Mouse (Mus musculus) limb, embryonic 14.5 days (tissue): ENCODE results near the gene Zfp423. TPM values are rescaled to one million over a fixed set of nuclear protein-coding genes. Genes with fewer than 3 reads are reported as not detected.

Experiments used
- ATAC-seq: fragments of 200-750 bp; cut with Nextera tagmentation; 2 replicates; pipeline ENCODE4 v1.8.0; 2017; ENCODE audit warnings: low read depth, moderate number of reproducible peaks, moderate TSS enrichment; ENCODE audit not compliant: low FRiP score
- DNase-seq: peaks from one replicate; pipeline ENCODE4 v3.0.0-alpha.2; 2015; ENCODE audit warnings: low spot score
- H3K27ac ChIP-seq: fragments of 300-500 bp; sonication (generic); replicated peaks from 2 replicates; pipeline ENCODE4 v1.5.1; 2014; ENCODE audit warnings: low read depth, mild to moderate bottlenecking, low read length, moderate library complexity, mixed read lengths
- H3K27me3 ChIP-seq: fragments of 300-500 bp; sonication (generic); 2 replicates; pipeline ENCODE4 v1.6.1; 2014; ENCODE audit warnings: low read length, mixed read lengths; ENCODE audit not compliant: control insufficient read depth, insufficient read depth
- H3K36me3 ChIP-seq: fragments of 300-500 bp; sonication (generic); 2 replicates; pipeline ENCODE4 v1.6.1; 2014; ENCODE audit warnings: mild to moderate bottlenecking, low read length, moderate library complexity, mixed read lengths; ENCODE audit not compliant: control insufficient read depth, insufficient read depth
- H3K4me1 ChIP-seq: fragments of 300-500 bp; sonication (generic); 2 replicates; pipeline ENCODE4 v1.6.1; 2014; ENCODE audit warnings: antibody characterized with exemption, low read length, mixed read lengths; ENCODE audit not compliant: control insufficient read depth, insufficient read depth
- H3K4me2 ChIP-seq: fragments of 300-500 bp; sonication (generic); replicated peaks from 2 replicates; pipeline ENCODE4 v1.6.1; 2014; ENCODE audit warnings: low read depth, mild to moderate bottlenecking, low read length, moderate library complexity; ENCODE audit not compliant: severe bottlenecking
- H3K4me3 ChIP-seq: fragments of 300-500 bp; sonication (generic); replicated peaks from 2 replicates; pipeline ENCODE4 v1.5.1; 2014; ENCODE audit warnings: low read length
- H3K9ac ChIP-seq: fragments of 300-500 bp; sonication (generic); 2 replicates; pipeline ENCODE4 v1.6.1; 2014; ENCODE audit warnings: mild to moderate bottlenecking, low read depth, low read length, moderate library complexity; ENCODE audit not compliant: severe bottlenecking
- H3K9me3 ChIP-seq: fragments of 300-500 bp; sonication (generic); 2 replicates; pipeline ENCODE4 v1.6.1; 2016; ENCODE audit warnings: low read length; ENCODE audit not compliant: control insufficient read depth
- POLR2A ChIP-seq: fragments of 200-500 bp; IDR thresholded peaks from 2 replicates; pipeline ENCODE4 v1.8.0; 2012; ENCODE audit warnings: inconsistent platforms, mild to moderate bottlenecking, moderate library complexity, borderline replicate concordance; ENCODE audit not compliant: insufficient read depth, insufficient read length; ENCODE audit errors: extremely low read depth
- WGBS: fragments of 180-500 bp; shearing (Covaris S2); extraction: QIAGEN DNeasy Blood & Tissue Kit; methylation state at CpG from one replicate; pipeline ENCODE4 v1.1.7; 2014; 5-methylcytosine and 5-hydroxymethylcytosine counted together
- polyA plus RNA-seq, 2 experiments: library from polyadenylated mRNA; depleted of rRNA in 1 of 2; stranded (reverse) in 1 of 2; unstranded in 1 of 2; fragments of >200 nt; fragmentation: Nextera tagmentation in 1 of 2; extraction: Ambion mirVana in 1 of 2; gene quantifications; 2 replicates each; pipeline versions ENCODE4 v1.2.1 to v1.2.3; 2012 to 2014

The Zfp423 gene
- polyA plus RNA-seq (2012; rRNA removed) (46.4 and 59.9 TPM in 2 replicates), polyA plus RNA-seq (2014; fragmentation: Nextera tagmentation; extraction: Ambion mirVana) (24.4 and 33.2 TPM in 2 replicates)

- ATAC-seq (peak; percentile 41), DNase-seq (peak; percentile 60)
- H3K27ac ChIP-seq, result peak within 1 kb of the TSS; percentile 98
- H3K36me3 ChIP-seq, result no peaks in the 10 kb centered on the region
- WGBS, result under 1% methylated on average over 24 of the region's 48 CpGs
- TF ChIP-seq POLR2A, result peak; percentile 75; the same call in 1 of the 2 replicates
- peak within 1 kb of the TSS; percentile 95 for H3K4me2 ChIP-seq
- H3K4me3 ChIP-seq, result peak within 1 kb of the TSS; percentile 89
- no peaks in the 10 kb centered on the region for H3K9me3 ChIP-seq
- peak within 1 kb of the TSS; percentile 97 for H3K9ac ChIP-seq
- H3K4me1 ChIP-seq, result peaks cover 41% of the 10 kb centered on the region
- H3K27me3 ChIP-seq, result peaks cover 18% of the 10 kb centered on the region; the same call in 1 of the 2 replicates
Observed at GRCm38 (mm10) chr8:87959320-87959920, at the start of gene Zfp423. TSS of gene Zfp423 (minus strand) at chr8:87959595.

GRCm38 (mm10) chr8:88006811-88007210 is 47.4 kb upstream of the Zfp423 start:
- Histone ChIP-seq H3K4me1 (peaks cover 4% of the 10 kb centered on the region; the same call in 1 of the 2 replicates), H3K27ac (no peak overlapping the region), H3K36me3 (no peaks in the 10 kb centered on the region), H3K4me2 (no peak overlapping the region), H3K9me3 (no peaks in the 10 kb centered on the region), H3K9ac (no peak overlapping the region), H3K4me3 (no peak overlapping the region), H3K27me3 (no peaks in the 10 kb centered on the region)
- 75% methylated on average over 5 of the region's 5 CpGs for WGBS
- TF ChIP-seq POLR2A, result no peak
- ATAC-seq (no peak), DNase-seq (no peak)

- no peak overlapping the region for H3K4me3 ChIP-seq
Observed at GRCm38 (mm10) chr8:87984778-87985177, 25.4 kb upstream of the Zfp423 start.

GRCm38 (mm10) chr8:87984032-87984431 is 24.6 kb upstream of the Zfp423 start:
- Histone ChIP-seq H3K9ac (no peak overlapping the region), H3K36me3 (no peaks in the 10 kb centered on the region), H3K4me1 (no peaks in the 10 kb centered on the region), H3K4me3 (no peak overlapping the region), H3K27me3 (no peaks in the 10 kb centered on the region), H3K27ac (no peak overlapping the region), H3K4me2 (no peak overlapping the region), H3K9me3 (no peaks in the 10 kb centered on the region)
- 32% methylated on average over 8 of the region's 8 CpGs for WGBS
- DNase-seq (no peak), ATAC-seq (no peak)
- TF ChIP-seq POLR2A, result no peak

More at GRCm38 (mm10) chr8:87984778-87985177, 25.4 kb upstream of the Zfp423 start:
- Histone ChIP-seq H3K27me3 (no peaks in the 10 kb centered on the region), H3K4me2 (no peak overlapping the region), H3K36me3 (no peaks in the 10 kb centered on the region), H3K4me1 (no peaks in the 10 kb centered on the region), H3K9ac (no peak overlapping the region), H3K9me3 (no peaks in the 10 kb centered on the region), H3K27ac (no peak overlapping the region)
- no peak for DNase-seq
- TF ChIP-seq POLR2A, result no peak
- no peak for ATAC-seq
- 41% methylated on average over 5 of the region's 5 CpGs for WGBS

- Histone ChIP-seq H3K4me1 (no peaks in the 10 kb centered on the region), H3K9me3 (no peaks in the 10 kb centered on the region), H3K27ac (peak overlapping the region; percentile 38; the same call in 1 of the 2 replicates), H3K4me2 (no peak overlapping the region), H3K4me3 (no peak overlapping the region), H3K27me3 (no peaks in the 10 kb centered on the region), H3K9ac (no peak overlapping the region), H3K36me3 (no peaks in the 10 kb centered on the region)
- no peak for TF ChIP-seq POLR2A
- 79% methylated on average over 4 of the region's 4 CpGs for WGBS
- no peak for ATAC-seq
- DNase-seq, result no peak
Observed at GRCm38 (mm10) chr8:87982936-87983335, 23.5 kb upstream of the Zfp423 start.

GRCm38 (mm10) chr8:87975466-87975809 is 16.0 kb upstream of the Zfp423 start:
- ATAC-seq (no peak), DNase-seq (no peak)
- Histone ChIP-seq H3K4me1 (peaks cover 22% of the 10 kb centered on the region), H3K27me3 (no peaks in the 10 kb centered on the region), H3K9ac (no peak overlapping the region), H3K4me3 (no peak overlapping the region), H3K4me2 (peak overlapping the region; percentile 59; the same call in 1 of the 2 replicates), H3K27ac (peak overlapping the region; percentile 65; the same call in 1 of the 2 replicates), H3K9me3 (no peaks in the 10 kb centered on the region), H3K36me3 (no peaks in the 10 kb centered on the region)
- TF ChIP-seq POLR2A, result no peak
- 22% methylated on average over 1 of the region's 1 CpGs for WGBS
